Comparison of ENCODE assay signal across 15 mouse cellular contexts in the genomic region with DNA sequence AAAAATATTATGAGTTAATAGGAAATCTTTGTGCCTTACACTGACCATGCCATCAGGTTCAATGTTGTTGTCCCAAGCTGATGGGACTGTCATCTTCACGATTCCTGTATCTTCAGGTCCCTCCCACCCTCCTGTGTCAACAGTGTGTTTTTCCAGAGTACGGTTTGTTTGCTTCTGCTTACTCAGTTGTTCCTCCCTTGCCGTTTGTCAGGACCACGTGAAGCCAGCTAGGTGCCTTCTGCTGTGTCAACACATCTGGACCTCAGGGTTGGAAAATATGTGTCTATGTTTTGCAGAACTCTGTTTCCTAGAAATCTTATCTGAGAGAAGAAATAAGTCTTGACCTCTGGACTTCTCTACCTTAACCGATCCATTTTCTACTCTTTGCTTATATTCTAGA.
"Had no signal": no experiment of that assay in that cellular context is flagged by ENCODE, and none has a peak within 500 bp of the region (broad histone marks: within the 10 kb centered on the region; RNA-seq: fewer than 3 reads in every experiment).

No protein-coding gene starts in this region.

- H3K4me2 ChIP-seq: kidney, embryonic 15.5 days; neural tube, embryonic 13.5 days had no signal

- H3K4me1 ChIP-seq: kidney, embryonic 15.5 days; limb, embryonic 10.5 days; midbrain, embryonic 10.5 days; neural tube, embryonic 13.5 days had no signal

- H3K9me3 ChIP-seq: kidney, embryonic 15.5 days; limb, embryonic 10.5 days; midbrain, embryonic 10.5 days; neural tube, embryonic 13.5 days had no signal

- H3K4me3 ChIP-seq: kidney, embryonic 15.5 days; left cerebral cortex, adult 2 months; limb, embryonic 10.5 days; midbrain, embryonic 10.5 days; neural tube, embryonic 13.5 days had no signal

- H3K27me3 ChIP-seq: kidney, embryonic 15.5 days; neural tube, embryonic 13.5 days had no signal

- H3K9ac ChIP-seq: kidney, embryonic 15.5 days; neural tube, embryonic 13.5 days had no signal

- DNase-seq: kidney, adult 11 months; kidney, postnatal 14 days; lung, adult 18-20 months; lung, postnatal 4 days; midbrain, embryonic 14.5 days; retina, postnatal 1 day; right cerebral cortex, postnatal 4 days; spleen, adult 18-20 months; thymus, adult 2 months; thymus, postnatal 25 days had no signal

- H3K27ac ChIP-seq: kidney, embryonic 15.5 days; left cerebral cortex, adult 2 months; limb, embryonic 10.5 days; midbrain, embryonic 10.5 days; neural tube, embryonic 13.5 days had no signal
